Mouse (Mus musculus) WW6 (cell line): ENCODE data around the gene Lta.

Experiments
- DNase-seq: peaks from one replicate; pipeline ENCODE4 v3.0.0-alpha.2; 2013; ENCODE audit warnings: low read depth, low spot score

Lta gene

DNA sequence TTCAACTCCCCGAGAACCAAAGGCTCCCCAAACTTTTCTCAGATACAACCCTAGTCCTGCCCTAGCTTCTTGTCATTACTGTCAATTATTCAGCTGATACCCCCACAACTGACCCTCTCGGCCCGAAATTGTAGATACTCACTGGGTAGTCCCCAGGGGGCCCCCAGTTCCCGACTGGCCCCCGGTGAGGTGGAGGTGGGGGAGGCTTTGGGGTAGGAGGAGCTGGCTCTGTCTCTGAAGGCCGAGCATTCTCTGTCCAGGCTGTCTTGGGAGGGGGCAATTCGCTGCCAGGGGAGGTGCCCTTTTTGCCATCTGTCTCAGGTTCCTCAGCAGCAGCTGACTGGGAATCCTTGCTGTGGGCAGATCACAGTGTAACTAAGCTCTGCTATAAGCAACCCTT lies 45.5 kb downstream of the Lta start:
- no peak for DNase-seq

DNA sequence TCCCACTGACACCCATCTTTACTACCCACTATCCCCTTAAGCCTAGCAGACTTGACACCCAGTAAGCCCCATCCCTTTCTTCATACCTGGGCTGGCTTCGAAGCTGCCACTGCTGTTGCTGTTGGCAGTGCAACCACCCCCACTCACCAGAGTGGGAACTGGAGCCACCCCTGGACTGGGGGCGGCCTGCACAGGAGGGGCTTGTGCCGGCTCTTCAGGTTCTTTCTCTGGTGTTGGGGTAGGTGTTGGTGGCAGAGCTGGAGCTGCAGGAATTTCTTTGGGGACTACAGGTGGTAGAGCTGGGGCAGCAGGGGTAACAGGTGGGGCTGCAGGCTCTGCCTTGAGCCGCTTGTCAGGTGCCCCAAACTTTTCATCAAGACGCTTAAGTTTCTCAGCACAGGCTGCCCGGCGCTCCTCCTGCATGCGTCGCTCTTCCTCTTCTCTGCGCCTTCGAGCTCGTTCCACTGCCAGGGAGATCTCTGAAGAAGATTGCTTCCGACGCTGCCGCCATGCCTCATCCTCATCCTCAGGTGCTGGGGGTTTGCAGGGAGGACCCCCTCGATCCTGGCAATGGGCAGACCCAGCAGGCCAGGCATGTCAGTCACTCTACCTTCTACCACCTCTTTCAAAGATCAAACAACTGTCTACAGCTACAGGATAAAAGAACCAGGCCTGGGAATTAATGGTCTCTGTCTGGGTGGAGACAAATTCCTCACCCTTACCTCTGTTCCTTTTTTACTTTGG lies 46.1 kb downstream of the Lta start:
- no peak for DNase-seq

DNA sequence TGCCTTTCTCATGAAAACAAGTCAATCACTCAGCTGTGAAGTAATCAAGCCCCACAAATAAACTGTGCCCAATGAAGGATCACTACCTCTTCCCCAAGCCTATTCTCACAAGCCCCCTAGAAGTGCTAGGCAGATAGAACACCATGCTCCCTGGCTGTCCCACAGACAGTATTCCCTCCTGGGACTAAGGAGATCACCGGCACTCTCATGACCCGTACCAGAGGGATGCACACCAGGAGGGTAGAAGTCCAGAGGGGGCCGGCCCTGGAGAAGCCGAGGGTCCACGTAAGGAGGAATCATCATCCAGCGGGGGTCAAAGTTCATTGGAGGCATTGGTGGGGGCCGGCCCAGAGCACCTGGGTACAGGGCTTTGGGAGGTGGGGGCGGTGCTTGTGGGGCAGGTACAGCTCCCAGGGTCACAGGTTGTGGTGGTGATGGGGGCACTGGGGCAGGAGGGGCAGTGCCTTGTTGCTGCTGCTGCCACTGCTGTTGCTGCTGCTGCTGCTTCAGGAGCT lies 47.4 kb downstream of the Lta start:
- no peak for DNase-seq

DNA sequence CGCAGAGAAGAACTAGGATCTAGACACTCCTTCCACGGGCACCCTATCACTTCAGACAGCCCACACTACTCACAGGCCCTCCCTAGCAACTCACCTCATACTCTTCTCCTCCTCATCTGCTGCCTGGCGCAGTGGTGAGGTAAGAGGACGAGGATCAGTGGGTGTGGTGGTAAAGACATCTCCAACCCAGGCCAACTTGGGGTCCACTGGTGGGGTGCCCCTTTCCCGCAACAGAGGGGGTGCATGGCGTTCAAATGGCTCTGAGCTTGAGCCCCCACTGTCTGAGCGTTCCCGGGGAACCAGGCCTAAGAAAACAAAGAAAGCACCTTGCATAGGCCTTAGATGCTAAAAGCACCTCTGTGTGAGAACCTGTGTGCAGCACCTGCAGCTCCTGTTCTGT lies 47.9 kb downstream of the Lta start:
- DNase-seq: no peak

DNA sequence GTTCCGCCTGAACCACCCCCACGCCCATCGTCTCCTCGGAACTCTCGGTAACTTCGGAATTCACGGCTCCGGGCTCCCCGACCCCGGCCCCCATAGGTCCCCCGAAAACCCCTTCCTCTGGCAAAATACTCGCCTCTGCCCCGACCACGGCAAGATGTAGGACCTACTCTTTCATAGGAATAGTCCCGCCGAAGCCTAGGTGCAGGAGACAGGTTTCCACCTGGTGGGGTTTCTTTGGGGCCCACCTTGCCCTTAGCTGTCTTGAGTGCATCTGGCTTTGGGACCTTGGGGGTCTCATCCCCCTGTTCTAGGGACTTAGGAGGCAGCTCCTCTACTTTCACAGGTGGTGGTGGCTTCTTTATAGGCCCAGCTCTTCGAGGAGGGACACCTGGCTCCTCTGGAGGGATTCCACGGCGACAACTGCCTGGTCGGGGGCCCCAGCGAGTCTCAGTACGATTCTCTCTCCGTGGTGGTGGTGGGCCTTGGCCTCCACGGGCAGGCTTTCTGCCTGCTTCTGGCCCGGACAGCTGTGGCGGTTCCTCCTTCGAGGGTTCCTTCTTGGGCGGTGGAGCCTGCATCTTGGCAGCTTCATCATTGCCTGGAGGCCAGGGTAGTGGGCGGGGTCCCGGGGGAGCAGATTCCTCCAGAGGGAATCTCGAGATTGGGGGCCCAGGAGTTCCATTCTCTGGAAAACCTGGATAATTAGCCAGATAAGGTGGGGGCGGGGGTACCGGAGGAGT lies 48.5 kb downstream of the Lta start:
- no peak for DNase-seq

DNA sequence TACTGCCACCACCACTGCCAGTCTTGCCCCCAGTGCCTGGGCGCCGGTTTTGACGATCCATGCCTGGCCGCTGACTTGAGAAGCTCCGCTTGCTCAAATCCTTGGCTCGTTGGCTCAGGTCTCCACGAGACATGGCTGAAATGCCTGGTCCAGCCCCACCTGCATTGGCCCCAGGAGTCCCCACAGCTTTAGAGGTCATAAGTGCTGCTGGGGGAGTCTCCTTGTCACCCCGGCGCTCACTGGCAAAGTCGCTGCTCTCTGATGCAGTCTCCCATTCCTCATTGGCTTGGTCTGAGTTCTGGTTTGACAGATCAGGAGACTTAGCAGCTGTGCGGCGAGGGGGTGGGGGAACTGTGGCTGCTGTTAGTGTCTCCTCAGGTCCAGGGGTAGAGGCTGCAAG lies 49.7 kb downstream of the Lta start:
- no peak for DNase-seq

DNA sequence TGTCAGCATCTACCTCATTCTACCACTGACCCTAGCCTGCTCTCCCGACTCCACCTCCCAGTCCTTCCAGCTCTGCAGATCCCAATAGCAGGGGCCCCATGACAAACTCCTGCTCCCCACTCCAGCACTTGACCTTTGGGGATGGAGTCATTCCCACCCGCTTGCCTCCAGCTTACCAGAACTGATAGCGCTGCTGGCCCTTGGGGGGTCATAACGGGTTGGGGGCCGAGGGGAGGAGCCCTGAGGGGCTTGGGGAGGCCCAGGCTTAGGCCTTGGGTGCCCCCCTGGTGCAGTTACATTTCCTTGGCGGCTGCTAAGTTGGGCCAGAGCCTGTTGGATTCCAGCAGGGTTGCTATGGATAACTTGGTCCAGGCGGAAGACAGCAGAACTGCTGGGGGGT lies 50.5 kb downstream of the Lta start:
- DNase-seq: no peak

DNA sequence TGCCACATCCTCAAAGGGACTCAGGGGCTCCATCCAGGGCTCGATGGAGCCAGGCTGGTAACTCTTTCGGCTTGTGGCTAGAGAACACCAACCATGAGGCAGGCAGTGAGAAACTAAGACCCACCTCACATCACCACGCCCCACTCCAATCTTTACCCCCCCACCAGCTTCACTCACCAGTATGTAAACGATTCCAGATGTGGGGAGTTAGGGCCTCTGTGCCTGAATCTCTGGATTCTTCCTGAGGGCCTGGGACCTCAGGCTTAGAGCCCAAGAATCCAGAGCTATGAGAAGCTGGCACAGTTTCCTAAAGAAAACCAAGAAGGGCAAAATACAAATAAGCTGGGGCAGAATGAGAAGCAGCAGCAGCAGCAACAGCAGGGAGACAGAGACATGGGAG lies 51.2 kb downstream of the Lta start:
- no peak for DNase-seq
